Mouse (Mus musculus): ENCODE results near the gene Gnb3. TPM values are rescaled to one million over a fixed set of nuclear protein-coding genes. Genes with fewer than 3 reads are reported as not detected.

Gene Gnb3
- polyA plus RNA-seq, 1 experiment: not detected

- peaks cover 11% of the 10 kb centered on the region for H3K4me1 ChIP-seq (ENCODE audit: control insufficient read depth, insufficient read depth, low read length)
- WGBS: under 1% methylated on average over 55 of the region's 55 CpGs
- TF ChIP-seq POLR2A (IDR thresholded peaks at IDR 0.05; ENCODE audit: insufficient read depth, low read depth, low read length) (peak; percentile 65; the same call in 1 of the 2 replicates), CTCF (IDR thresholded peaks at IDR 0.05; ENCODE audit: insufficient read depth, low read depth, low read length) (no peak)
- H3K27ac ChIP-seq (ENCODE audit: insufficient read depth, low read depth, low read length): peak within 1 kb of the TSS; percentile 82
- H3K4me3 ChIP-seq (ENCODE audit: insufficient read depth, low read depth, low read length): peak within 1 kb of the TSS; percentile 68
Observed at GRCm38 (mm10) chr6:124828868-124829798, 10.9 kb downstream of the Gnb3 start, which contains the start of the genes Usp5 and Cdca3. Usp5 (minus strand) TSS chr6:124829484. Cdca3 (plus strand) TSS chr6:124829547.

GRCm38 (mm10) chr6:124828101-124828592 is 11.9 kb downstream of the Gnb3 start:
- WGBS: 13% methylated on average over 10 of the region's 10 CpGs
- Histone ChIP-seq H3K4me1 (ENCODE audit: control insufficient read depth, insufficient read depth, low read length) (peaks cover 11% of the 10 kb centered on the region), H3K4me3 (ENCODE audit: insufficient read depth, low read depth, low read length) (peak overlapping the region; percentile 42), H3K27ac (ENCODE audit: insufficient read depth, low read depth, low read length) (0 out of 2 replicates have a peak overlapping the region, but pooled peaks have one; percentile 14)
- TF ChIP-seq POLR2A (IDR thresholded peaks at IDR 0.05; ENCODE audit: insufficient read depth, low read depth, low read length) (no peak), CTCF (IDR thresholded peaks at IDR 0.05; ENCODE audit: insufficient read depth, low read depth, low read length) (no peak)

- WGBS: 94% methylated on average over 4 of the region's 4 CpGs
Observed at GRCm38 (mm10) chr6:124822049-124822448, 18.0 kb downstream of the Gnb3 start.

GRCm38 (mm10) chr6:124820891-124821290 is 19.2 kb downstream of the Gnb3 start:
- WGBS: 94% methylated on average over 5 of the region's 5 CpGs

More at GRCm38 (mm10) chr6:124822049-124822448, 18.0 kb downstream of the Gnb3 start:
- H3K4me1 ChIP-seq (ENCODE audit: control insufficient read depth, insufficient read depth, low read length): 0 out of 2 replicates have a peak, but pooled peaks cover 4% of the 10 kb centered on the region
- no peak overlapping the region for H3K27ac ChIP-seq (ENCODE audit: insufficient read depth, low read depth, low read length)
- no peak for TF ChIP-seq POLR2A (IDR thresholded peaks at IDR 0.05; ENCODE audit: insufficient read depth, low read depth, low read length)
- no peak overlapping the region for H3K4me3 ChIP-seq (ENCODE audit: insufficient read depth, low read depth, low read length)

GRCm38 (mm10) chr6:124817971-124818370 is 22.1 kb downstream of the Gnb3 start:
- Histone ChIP-seq H3K4me1 (ENCODE audit: control insufficient read depth, insufficient read depth, low read length) (peaks cover 14% of the 10 kb centered on the region), H3K4me3 (ENCODE audit: insufficient read depth, low read depth, low read length) (no peak overlapping the region), H3K27ac (ENCODE audit: insufficient read depth, low read depth, low read length) (no peak overlapping the region)
- 74% methylated on average over 8 of the region's 8 CpGs for WGBS
- TF ChIP-seq CTCF (IDR thresholded peaks at IDR 0.05; ENCODE audit: insufficient read depth, low read depth, low read length): no peak
- TF ChIP-seq POLR2A (IDR thresholded peaks at IDR 0.05; ENCODE audit: insufficient read depth, low read depth, low read length): no peak

More at GRCm38 (mm10) chr6:124820891-124821290, 19.2 kb downstream of the Gnb3 start:
- Histone ChIP-seq H3K27ac (ENCODE audit: insufficient read depth, low read depth, low read length) (no peak overlapping the region), H3K4me1 (ENCODE audit: control insufficient read depth, insufficient read depth, low read length) (0 out of 2 replicates have a peak, but pooled peaks cover 4% of the 10 kb centered on the region), H3K4me3 (ENCODE audit: insufficient read depth, low read depth, low read length) (no peak overlapping the region)
- TF ChIP-seq CTCF (IDR thresholded peaks at IDR 0.05; ENCODE audit: insufficient read depth, low read depth, low read length) (no peak), POLR2A (IDR thresholded peaks at IDR 0.05; ENCODE audit: insufficient read depth, low read depth, low read length) (no peak)

- H3K27ac ChIP-seq (ENCODE audit: insufficient read depth, low read depth, low read length): no peak overlapping the region
- TF ChIP-seq CTCF (IDR thresholded peaks at IDR 0.05; ENCODE audit: insufficient read depth, low read depth, low read length): no peak
- TF ChIP-seq POLR2A (IDR thresholded peaks at IDR 0.05; ENCODE audit: insufficient read depth, low read depth, low read length): no peak
Observed at GRCm38 (mm10) chr6:124817563-124817962, 22.5 kb downstream of the Gnb3 start.

GRCm38 (mm10) chr6:124817125-124817524 is 22.9 kb downstream of the Gnb3 start:
- Histone ChIP-seq H3K4me1 (ENCODE audit: control insufficient read depth, insufficient read depth, low read length) (peaks cover 22% of the 10 kb centered on the region), H3K4me3 (ENCODE audit: insufficient read depth, low read depth, low read length) (no peak overlapping the region), H3K27ac (ENCODE audit: insufficient read depth, low read depth, low read length) (no peak overlapping the region)
- WGBS: 95% methylated on average over 11 of the region's 11 CpGs
- TF ChIP-seq POLR2A (IDR thresholded peaks at IDR 0.05; ENCODE audit: insufficient read depth, low read depth, low read length) (no peak), CTCF (IDR thresholded peaks at IDR 0.05; ENCODE audit: insufficient read depth, low read depth, low read length) (no peak)

More at GRCm38 (mm10) chr6:124817563-124817962, 22.5 kb downstream of the Gnb3 start:
- H3K4me1 ChIP-seq (ENCODE audit: control insufficient read depth, insufficient read depth, low read length): peaks cover 18% of the 10 kb centered on the region
- WGBS: 95% methylated on average over 8 of the region's 8 CpGs
- H3K4me3 ChIP-seq (ENCODE audit: insufficient read depth, low read depth, low read length): no peak overlapping the region

GRCm38 (mm10) chr6:124816611-124817010 is 23.5 kb downstream of the Gnb3 start:
- WGBS: 86% methylated on average over 4 of the region's 4 CpGs
- TF ChIP-seq CTCF (IDR thresholded peaks at IDR 0.05; ENCODE audit: insufficient read depth, low read depth, low read length) (no peak), POLR2A (IDR thresholded peaks at IDR 0.05; ENCODE audit: insufficient read depth, low read depth, low read length) (no peak)

More at GRCm38 (mm10) chr6:124816611-124817010, 23.5 kb downstream of the Gnb3 start:
- Histone ChIP-seq H3K27ac (ENCODE audit: insufficient read depth, low read depth, low read length) (no peak overlapping the region), H3K4me3 (ENCODE audit: insufficient read depth, low read depth, low read length) (no peak overlapping the region), H3K4me1 (ENCODE audit: control insufficient read depth, insufficient read depth, low read length) (peaks cover 28% of the 10 kb centered on the region)

All from olfactory bulb, adult 2 months (tissue).